Mouse (Mus musculus): ENCODE measurements around the gene Smug1. TPM values are rescaled to one million over a fixed set of nuclear protein-coding genes. Genes with fewer than 3 reads are reported as not detected.
A peak's percentile ranks its signal among the peaks of the same experiment; 100 is the strongest.

Gene Smug1
- total RNA-seq, 1 experiment from 2014 or later, result 10.9 TPM

DNA sequence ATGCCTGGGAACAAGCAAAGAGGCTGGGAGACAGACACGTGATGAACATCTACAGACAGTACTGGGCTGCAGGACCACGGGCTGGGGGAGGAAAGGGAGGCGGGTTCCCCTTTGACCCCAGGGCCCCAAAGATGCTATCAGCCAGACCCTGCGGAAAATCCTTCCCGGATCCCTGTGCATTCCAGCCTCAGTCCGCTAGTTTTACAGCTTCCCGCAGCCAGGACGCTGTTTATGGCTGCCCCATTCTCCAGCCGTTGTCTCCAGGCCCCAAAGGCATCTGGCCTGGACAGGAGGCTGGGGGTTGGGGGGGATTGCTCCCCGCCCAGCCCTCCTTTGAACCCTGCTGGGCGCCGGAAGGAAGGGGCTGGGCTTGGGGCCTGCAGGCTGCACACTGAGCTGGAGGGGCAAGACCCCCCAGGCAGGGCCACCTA lies 10.7 kb upstream of the Smug1 start:
- no peak for DNase-seq

GRCm38 (mm10) chr15:103176874-103177421 lies 10.1 kb upstream of the Smug1 start:
- peak; percentile 94 for DNase-seq

GRCm38 (mm10) chr15:103173251-103173650 lies 6.4 kb upstream of the Smug1 start:
- no peak for DNase-seq

- DNase-seq, result peak; percentile 80
These were observed 5.6 kb upstream of the Smug1 start for GRCm38 (mm10) chr15:103172537-103172936.

- DNase-seq, result peak; percentile 73
These were observed 4.4 kb upstream of the Smug1 start for GRCm38 (mm10) chr15:103171276-103171675.

GRCm38 (mm10) chr15:103170316-103170679 lies 3.4 kb upstream of the Smug1 start:
- DNase-seq, result no peak

DNA sequence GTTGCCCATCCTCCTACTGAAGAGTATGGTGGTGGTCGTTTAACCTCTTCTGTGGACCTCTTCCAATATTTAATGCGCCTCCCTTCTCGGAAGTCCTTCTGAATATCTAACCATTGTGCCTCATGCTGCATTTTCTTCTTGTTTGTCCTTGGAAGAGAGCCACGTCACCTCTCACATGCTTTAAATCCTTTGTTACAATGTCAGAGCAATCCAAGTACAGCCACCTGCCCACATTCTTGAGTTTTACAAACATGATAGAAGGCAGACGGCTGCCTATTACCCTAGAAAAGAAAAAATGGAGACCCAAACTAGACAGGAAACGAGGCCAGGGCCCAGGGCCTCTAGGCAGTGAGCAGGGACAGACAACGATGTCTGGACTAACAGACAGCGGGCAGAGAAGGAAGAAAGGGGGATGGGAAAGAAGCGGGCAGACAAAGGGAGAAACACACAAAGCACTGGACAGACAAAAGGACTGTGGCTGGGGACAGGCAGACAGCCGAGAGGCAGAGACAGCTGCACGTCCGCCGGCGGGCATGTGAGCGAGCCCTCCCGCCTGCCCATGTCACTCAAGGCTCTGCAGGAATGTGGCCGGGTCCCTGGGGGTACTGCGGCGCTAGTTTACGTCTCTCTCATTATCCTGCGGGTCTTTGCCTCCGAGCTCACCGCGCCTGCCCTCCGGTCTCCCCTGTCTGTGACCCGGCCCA lies 2.9 kb upstream of the Smug1 start:
- no peak for DNase-seq

- peak; percentile 60 for DNase-seq
These were observed 2.1 kb upstream of the Smug1 start for GRCm38 (mm10) chr15:103168801-103169611.

DNA sequence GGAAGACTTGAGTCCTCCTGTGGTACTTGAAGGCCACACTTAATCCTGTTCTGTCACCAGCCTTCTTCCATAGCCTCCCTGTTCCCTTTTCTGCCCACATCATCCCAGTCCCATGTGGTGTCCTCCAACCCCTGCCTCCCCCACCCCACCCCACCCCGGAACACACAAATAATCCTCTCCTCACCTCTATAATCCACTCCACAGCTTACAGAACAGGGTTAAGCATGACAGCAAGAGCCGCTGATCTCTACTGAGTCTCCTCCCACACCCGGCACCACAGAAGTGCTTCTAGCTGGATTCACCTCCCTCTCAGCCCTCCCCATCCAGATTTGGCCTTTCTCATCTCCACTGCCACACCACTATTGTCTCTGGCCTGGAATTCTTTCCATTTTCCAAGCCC lies 894 bp upstream of the Smug1 start:
- DNase-seq, result no peak

DNA sequence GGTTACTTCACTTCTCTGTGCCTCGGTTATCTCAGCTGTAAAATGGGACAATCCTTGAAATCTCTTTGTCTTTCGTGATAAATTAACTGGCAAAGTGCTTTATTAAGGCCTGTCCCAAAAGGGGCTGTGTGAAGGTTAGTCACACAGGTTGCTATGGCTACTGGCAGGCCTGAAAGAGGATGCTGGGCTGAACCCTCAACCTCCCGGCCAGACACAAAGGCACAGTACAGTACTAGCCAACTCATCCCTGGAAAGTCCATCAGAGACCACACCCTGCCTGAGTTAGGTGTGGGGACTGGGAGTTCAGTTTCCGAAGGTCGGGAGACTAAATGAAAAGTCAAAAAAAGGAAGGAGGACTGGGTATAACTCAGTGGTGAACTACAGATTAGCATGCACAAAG lies 968 bp downstream of the Smug1 start:
- DNase-seq, result no peak

GRCm38 (mm10) chr15:103165379-103165778 lies 1.5 kb downstream of the Smug1 start:
- DNase-seq, result peak; percentile 94

DNA sequence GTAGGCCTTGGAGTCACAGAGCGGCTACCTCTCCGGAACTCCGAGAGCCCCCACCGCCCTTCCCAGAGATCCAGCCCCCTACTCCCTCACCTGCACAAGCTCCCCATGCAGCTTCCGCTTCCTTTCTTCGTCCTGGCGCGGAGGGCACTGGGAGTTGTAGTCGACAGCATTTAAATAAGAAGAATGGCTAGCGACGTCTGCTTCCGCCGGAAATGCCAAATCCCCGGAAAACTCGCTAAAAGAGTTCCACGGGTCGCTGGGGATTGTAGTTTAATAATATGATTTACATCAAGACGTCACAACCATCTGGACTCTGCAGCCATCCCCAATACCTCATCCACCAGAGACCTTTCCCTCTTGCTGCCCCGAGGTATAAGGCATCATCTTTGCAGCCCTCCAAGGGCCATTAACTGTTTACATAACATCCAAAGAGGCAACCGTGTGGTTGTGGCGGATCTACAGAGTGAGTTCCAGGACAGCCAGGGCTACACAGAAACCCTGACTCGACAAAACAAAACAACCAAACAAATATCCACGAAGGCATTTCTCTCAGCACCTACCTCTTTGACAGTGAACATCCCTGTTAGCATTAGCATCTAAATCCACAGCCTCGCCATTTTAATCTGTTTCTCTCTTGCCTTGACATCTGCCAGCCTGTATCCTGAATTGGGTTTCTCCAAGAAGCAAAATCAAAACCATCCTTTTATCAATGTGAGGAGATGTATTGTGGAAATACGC lies 3.5 kb downstream of the Smug1 start:
- DNase-seq, result peak; percentile 94

GRCm38 (mm10) chr15:103157585-103157984 lies 9.3 kb downstream of the Smug1 start:
- no peak for DNase-seq

- no peak for DNase-seq
These were observed 10.0 kb downstream of the Smug1 start for GRCm38 (mm10) chr15:103156890-103157289.

GRCm38 (mm10) chr15:103155366-103156321 lies 11.2 kb downstream of the Smug1 start:
- DNase-seq, result no peak

DNA sequence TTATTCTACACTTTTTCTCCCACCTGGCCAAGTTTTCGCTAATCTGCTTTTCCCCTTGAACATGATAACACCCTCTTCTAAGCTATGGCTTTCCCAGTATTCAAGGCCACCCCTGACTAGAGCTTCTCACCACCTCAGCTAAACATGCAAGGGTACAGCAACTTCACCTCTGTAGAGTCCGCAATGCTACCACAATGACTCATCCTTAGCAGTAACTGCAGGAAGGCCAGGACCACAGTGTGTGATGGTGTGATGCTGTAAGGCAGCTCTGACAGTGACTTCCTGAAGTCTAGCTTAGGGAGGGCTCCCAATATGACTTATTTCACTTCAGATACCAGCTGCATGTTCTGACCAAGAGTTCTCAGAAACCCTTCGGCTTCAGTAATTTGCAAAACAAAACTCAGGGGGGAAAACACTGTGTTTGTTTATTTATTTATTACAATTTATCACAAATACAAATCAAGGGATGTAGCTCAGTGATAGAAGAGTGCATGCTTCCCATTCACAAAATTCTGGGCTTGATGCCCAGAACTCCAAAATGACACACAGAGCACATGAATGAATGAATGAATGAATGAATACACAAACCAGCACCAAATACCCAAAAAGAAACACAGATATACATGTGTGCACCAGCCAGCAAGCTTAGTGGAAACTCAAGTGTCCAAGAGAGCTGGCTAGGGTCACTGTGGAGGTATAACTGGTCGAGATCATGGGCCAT lies 13.8 kb downstream of the Smug1 start:
- no peak for DNase-seq

- DNase-seq, result no peak
These were observed 14.5 kb downstream of the Smug1 start for GRCm38 (mm10) chr15:103152371-103152770.

DNA sequence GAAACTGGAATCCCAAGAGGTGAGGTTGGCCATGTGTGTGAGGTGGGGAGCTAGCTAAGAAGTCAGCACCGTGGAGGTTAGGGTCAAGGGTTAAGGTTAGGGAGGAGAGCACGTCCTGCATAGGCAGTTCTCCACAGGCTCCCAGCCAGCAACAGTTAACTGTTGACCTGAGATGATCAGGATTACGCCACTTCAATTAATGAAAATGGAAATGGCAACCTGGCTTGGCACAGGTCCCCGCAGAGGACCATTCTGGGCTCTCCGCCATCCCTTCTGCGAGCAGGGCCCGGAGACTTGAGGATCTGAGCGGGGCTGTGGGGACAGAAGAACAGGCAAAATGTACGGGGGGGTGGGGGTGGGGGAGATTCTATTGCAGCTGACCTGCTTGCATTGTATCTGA lies 19.1 kb downstream of the Smug1 start:
- no peak for DNase-seq

DNA sequence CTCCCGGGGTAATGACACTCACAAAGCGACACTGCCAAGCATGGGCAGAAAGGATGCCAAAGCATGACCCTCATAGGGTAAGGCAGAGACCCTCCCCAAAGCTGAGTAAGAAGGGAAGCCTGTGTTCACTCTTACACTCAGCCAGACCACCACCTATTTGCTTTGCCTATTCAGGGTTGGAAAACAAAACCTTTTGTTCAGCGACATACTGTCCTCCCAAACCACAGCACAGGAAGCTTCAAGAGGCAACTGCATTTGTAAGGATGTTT lies 19.5 kb downstream of the Smug1 start:
- no peak for DNase-seq

DNA sequence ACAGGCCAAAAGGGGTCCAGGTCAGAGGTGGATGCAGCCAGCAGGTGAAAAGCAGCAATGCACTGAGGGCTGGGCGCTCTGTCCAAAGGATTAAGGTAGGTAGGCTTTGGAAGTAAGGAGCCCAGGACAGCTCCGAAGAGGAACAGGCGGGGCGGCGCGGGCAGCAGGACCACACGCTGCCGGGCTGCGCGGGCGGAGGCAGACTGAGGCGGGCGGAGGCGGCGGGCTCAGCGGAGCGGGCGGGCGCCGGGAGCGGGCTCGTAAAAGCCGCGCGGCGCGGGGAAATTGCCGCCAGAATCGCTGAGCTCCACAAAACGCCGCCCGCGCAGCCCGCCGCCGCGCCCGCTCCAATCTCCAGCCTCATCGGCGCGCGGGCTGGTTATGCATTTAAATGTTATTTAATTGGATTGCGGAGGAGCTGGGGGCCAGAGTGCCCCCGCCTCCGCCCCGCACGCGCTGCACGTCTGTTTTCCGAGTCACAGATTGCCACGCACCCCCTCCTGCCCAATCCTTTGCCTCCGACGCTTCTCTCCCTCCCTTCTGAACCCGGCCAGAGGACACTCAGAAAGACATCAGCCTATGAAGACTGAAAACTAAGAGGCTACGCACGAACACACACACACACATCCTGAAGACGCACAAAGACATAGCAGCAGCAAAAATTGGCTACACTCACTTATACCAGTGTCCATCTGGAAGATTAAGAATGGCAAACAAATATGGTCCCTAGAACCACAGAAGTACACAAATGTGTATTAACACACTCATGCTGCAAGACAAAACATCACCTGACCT lies 20.1 kb downstream of the Smug1 start:
- DNase-seq, result peak; percentile 61

Data from adrenal gland, postnatal 14 days (tissue).